Mouse (Mus musculus): ENCODE measurements around the gene Parva.

The Parva gene

DNA sequence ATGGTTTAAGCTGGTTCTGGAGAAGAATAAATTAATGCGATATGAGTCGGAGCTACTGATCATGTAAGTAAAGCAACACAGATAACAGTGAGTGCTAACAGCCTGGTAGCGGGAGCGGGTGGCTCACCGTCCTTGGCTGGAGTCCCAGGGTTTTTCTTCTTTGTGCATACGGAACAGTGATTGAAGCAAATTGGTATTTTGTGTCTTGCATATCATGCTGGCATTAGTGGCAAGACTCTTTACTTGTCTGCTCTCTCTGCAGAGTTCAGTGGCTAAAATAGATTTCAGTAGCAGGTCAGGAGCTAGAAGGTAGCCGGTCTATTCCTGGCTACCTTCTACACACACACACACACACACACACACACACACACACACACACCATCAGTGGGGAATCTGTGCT lies 19.7 kb upstream of the Parva start:
- no peaks in the 10 kb centered on the region for H3K27me3 ChIP-seq (ENCODE audit: control insufficient read depth, insufficient read depth, low read length, poor library complexity, severe bottlenecking)
- no peak for DNase-seq (ENCODE audit: low read depth, low spot score)

DNA sequence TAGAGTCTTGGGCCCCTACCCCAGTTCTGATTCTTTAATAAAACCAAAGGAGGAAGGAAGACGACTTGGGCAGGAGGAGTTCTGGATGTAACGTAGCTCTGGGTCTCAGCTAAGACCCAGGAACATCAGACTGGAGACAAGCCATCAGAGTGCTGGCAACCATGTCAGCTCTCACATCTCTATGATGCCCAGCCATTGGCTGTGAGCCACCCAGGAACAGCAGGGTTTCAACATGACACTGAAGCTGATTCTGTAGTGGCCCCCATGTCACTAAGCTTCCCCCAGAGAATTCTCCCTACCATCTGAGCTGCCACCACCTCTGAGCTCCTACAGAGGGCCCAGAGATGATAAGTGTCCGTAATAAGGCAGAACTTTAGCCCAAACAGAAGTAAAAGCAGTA lies 17.3 kb upstream of the Parva start:
- no peak for DNase-seq (ENCODE audit: low read depth, low spot score)
- Histone ChIP-seq H3K27me3 (ENCODE audit: control insufficient read depth, insufficient read depth, low read length, poor library complexity, severe bottlenecking) (no peaks in the 10 kb centered on the region), H3K36me3 (ENCODE audit: control insufficient read depth, insufficient read depth, low read length, poor library complexity, severe bottlenecking) (no peaks in the 10 kb centered on the region)

More for the DNA sequence above, 19.7 kb upstream of the Parva start:
- H3K36me3 ChIP-seq (ENCODE audit: control insufficient read depth, insufficient read depth, low read length, poor library complexity, severe bottlenecking), result no peaks in the 10 kb centered on the region

DNA sequence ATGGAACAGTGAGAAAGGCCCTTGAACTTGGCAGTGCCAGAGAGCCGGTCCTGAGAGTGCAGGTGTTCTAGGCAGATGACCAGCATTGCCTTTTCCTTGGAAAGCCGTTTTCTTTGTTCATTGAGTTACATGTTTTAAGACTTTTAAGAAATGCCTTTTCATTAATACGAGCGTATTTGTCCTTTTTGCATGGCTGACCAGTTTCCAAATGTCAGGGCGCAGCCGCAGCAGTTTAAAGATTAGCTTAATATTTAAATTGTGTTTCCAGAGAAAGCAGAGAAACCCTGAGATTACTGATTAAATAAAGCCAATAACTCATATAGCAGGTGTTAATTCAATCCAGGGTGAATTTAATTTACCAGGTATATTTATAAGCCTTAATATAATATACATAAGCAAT lies 14.0 kb upstream of the Parva start:
- no peaks in the 10 kb centered on the region for H3K27me3 ChIP-seq (ENCODE audit: control insufficient read depth, insufficient read depth, low read length, poor library complexity, severe bottlenecking)
- H3K36me3 ChIP-seq (ENCODE audit: control insufficient read depth, insufficient read depth, low read length, poor library complexity, severe bottlenecking), result no peaks in the 10 kb centered on the region
- no peak for DNase-seq (ENCODE audit: low read depth, low spot score)

DNA sequence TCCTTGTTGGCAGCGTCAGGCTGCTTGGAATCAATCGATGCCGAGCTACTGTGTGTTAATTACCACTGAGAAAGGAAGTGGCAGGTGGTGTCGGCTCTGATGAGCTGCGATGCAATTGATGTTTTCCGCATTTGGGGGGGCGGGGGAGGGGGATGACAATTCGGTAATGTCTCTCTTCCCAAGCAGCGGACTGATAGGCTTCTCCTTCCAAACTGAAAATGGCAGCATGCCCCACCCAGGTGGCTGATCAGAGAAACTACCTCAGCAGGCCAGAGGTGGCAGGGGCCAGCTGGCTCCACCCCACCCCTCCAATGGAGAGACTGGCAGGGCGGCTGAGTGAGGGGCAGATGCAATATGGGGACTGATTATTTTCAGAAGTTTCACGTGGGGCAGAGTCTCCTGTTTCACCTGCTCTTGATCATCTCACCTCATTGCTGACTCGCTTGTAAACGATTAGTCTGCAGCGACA lies 11.2 kb upstream of the Parva start:
- H3K36me3 ChIP-seq (ENCODE audit: control insufficient read depth, insufficient read depth, low read length, poor library complexity, severe bottlenecking), result no peaks in the 10 kb centered on the region
- H3K27me3 ChIP-seq (ENCODE audit: control insufficient read depth, insufficient read depth, low read length, poor library complexity, severe bottlenecking), result no peaks in the 10 kb centered on the region; the same call in 1 of the 2 replicates
- no peak for DNase-seq (ENCODE audit: low read depth, low spot score)

DNA sequence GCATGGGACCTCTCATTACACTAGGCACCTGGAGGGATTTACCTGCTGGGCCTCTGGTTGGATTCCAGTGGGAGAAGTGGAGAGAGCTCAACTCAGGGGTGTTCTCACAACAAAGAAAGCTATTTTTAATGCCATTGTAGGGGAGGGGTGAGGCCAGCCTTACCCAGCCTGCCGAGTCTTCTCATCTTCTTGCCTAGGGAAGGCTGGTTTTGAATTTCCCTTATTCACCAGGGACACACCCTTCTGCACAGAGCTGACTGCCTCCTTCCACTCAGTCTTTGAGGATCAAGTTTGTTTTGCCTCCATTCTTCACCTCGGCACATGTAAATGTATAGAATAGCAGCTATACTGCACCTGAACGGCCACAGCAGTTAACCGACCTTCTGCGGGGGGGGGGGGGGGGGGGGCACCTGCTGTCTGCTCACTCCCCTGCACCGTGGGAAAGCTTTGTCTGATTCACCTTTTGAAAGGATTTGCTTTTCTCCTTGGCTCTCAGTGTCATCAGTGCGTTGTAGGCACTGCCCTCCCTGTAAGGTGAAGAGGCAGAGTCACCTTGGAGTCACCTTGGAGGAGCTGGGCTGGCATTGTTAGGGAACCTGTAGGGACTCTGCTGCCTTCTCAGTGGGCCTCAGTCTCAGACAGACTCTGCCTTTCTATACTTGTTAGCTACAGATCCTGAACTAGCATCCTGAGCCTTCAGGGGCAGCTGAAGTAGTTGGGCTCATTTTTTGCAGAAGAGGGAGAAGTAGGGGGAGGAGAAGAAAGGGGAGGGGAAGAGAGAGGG lies 10.4 kb upstream of the Parva start:
- no peaks in the 10 kb centered on the region; the same call in 1 of the 2 replicates for H3K27me3 ChIP-seq (ENCODE audit: control insufficient read depth, insufficient read depth, low read length, poor library complexity, severe bottlenecking)
- no peak for DNase-seq (ENCODE audit: low read depth, low spot score)
- H3K36me3 ChIP-seq (ENCODE audit: control insufficient read depth, insufficient read depth, low read length, poor library complexity, severe bottlenecking), result no peaks in the 10 kb centered on the region

DNA sequence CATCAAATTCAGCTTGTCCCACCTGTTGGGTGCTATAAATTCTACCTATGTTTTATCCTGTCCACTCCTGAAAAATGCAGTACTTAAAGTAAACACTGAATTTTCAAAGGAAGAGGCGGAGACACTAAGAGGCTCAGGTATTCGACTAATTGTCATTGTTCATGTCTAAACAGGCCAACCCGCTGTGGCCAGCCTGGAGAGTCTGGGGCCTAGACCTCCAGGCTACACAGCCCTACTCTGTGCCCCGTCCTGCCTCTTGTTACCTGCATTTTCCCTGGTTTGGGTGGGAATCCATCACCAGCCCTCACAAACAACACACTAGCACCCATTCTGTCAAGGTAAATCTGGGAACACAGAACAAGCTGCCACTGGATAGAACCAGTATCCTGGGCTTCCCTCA lies 9.7 kb upstream of the Parva start:
- H3K36me3 ChIP-seq (ENCODE audit: control insufficient read depth, insufficient read depth, low read length, poor library complexity, severe bottlenecking), result no peaks in the 10 kb centered on the region

DNA sequence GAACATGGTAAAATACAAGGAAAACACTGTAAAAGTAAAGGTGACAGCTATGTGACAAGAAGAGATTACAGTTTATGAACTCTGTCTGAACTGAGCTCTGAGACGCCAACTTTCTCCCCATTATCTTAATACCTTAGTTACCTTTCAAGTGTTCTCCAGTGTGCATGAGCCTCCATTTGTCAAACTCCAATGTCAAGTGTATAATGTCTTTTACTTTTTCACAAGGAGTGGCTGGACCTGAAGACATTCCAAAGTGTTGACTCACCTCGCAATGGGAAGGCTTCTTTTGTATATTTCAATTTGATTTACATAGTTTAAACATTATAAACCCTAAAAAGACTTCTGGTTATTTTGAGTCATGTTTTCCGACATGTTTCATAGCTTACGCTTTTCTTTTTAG lies 3.9 kb upstream of the Parva start:
- no peaks in the 10 kb centered on the region for H3K36me3 ChIP-seq (ENCODE audit: control insufficient read depth, insufficient read depth, low read length, poor library complexity, severe bottlenecking)
- DNase-seq (ENCODE audit: low read depth, low spot score), result no peak
- no peaks in the 10 kb centered on the region; the same call in 1 of the 2 replicates for H3K27me3 ChIP-seq (ENCODE audit: control insufficient read depth, insufficient read depth, low read length, poor library complexity, severe bottlenecking)

More for the DNA sequence above, 9.7 kb upstream of the Parva start:
- no peaks in the 10 kb centered on the region; the same call in 1 of the 2 replicates for H3K27me3 ChIP-seq (ENCODE audit: control insufficient read depth, insufficient read depth, low read length, poor library complexity, severe bottlenecking)
- DNase-seq (ENCODE audit: low read depth, low spot score), result no peak

DNA sequence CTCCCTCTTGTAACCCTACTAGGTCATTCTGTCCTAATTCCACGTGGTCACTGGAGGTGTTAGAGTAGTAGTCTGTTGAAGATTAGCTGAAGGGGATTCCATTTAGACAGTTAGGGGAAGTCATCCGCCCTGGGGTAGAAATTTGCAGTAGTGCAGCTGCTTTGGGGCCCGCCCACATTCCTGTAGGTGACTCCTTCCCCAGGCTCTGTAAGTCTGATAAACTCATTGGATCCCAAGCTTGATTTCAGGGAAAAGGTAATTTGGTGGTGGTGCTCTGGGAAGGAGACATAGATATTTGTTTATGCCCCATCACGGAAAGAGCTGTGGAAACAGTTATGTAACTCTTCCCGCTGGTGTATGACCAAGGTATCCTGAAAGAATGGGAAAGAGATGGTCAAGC lies 494 bp upstream of the Parva start:
- no peak for DNase-seq (ENCODE audit: low read depth, low spot score)
- Histone ChIP-seq H3K36me3 (ENCODE audit: control insufficient read depth, insufficient read depth, low read length, poor library complexity, severe bottlenecking) (no peaks in the 10 kb centered on the region), H3K27me3 (ENCODE audit: control insufficient read depth, insufficient read depth, low read length, poor library complexity, severe bottlenecking) (no peaks in the 10 kb centered on the region; the same call in 1 of the 2 replicates)

DNA sequence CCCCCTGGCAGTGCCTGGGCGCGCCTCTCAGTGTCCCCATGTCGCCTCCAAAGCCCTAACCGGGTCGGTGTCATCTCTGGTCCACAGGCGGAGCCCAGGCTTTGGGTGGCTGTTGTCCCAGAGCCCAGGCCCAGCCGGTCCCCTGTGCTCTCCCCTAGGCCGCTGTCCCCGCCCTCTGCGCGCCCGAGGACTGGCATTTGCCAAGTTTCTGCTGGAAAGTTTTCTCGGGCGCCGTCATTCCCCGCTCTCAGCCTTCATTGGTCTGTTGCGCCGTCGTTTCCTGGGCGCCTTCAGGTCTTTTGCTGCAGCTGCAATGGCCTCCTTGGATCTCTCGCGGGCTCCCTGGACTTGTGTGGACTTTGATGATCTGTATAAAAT lies 842 bp downstream of the Parva start:
- Histone ChIP-seq H3K27me3 (ENCODE audit: control insufficient read depth, insufficient read depth, low read length, poor library complexity, severe bottlenecking) (no peaks in the 10 kb centered on the region; the same call in 1 of the 2 replicates), H3K36me3 (ENCODE audit: control insufficient read depth, insufficient read depth, low read length, poor library complexity, severe bottlenecking) (no peaks in the 10 kb centered on the region)
- no peak for DNase-seq (ENCODE audit: low read depth, low spot score)

DNA sequence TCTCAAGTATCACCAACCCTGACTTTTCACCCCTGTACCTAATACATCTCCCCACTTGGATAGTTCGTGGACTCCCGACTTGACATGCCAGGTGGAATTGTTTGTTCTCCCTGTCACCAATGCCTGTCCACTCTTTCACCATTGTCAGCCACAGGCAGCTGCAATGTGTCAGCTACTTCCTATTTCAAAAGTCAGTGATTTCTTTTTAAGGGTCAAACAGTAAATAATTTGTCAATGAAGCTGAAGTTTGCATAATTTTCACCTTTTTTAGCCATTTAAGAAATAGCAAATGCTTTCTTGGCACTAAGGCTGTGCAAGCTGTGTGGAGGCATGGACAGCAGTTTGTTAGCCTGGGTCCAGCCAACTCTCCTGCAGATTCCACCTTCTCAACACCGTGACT lies 12.5 kb downstream of the Parva start:
- DNase-seq (ENCODE audit: low read depth, low spot score), result no peak
- Histone ChIP-seq H3K36me3 (ENCODE audit: control insufficient read depth, insufficient read depth, low read length, poor library complexity, severe bottlenecking) (no peaks in the 10 kb centered on the region), H3K27me3 (ENCODE audit: control insufficient read depth, insufficient read depth, low read length, poor library complexity, severe bottlenecking) (no peaks in the 10 kb centered on the region)

DNA sequence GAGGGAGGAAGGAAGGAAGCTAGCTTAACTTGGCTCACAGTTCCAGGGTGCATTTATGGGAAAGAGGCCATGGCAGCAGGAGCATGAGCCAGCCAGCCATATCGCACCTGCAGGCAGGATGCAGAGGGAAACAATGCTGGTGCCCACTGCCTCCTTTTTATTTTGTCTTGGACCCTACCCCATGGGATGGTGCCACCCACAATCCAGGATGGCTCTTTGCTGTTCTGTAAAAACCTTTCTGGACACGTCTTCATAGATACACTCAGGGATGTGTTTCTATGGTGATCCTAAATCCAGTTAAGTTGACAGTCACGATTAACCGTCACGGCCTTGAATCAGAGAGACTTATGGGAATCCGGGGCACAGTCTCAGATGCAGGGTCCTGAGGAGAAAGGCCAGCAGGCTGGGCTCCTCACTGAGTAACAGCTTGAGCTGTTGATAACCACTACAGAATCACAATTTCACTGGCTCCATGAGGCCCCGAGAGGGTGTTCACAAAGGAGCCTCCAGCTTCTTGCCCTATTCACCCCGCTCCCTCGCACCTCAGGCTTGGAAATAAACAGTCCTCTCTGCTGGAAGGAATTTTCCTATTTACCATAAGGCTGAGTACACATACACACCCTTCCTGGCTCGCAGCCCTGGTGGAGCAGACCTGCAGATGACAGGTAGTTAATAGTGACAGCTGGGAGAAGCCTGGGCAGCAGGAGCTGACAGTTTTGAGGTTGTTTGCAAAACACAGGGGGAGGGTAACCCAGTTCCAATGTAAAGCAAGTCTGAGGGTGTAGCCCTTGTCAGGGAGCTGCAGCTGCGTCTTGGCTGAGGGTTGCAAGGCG lies 17.1 kb downstream of the Parva start:
- DNase-seq (ENCODE audit: low read depth, low spot score), result no peak
- Histone ChIP-seq H3K27me3 (ENCODE audit: control insufficient read depth, insufficient read depth, low read length, poor library complexity, severe bottlenecking) (no peaks in the 10 kb centered on the region), H3K36me3 (ENCODE audit: control insufficient read depth, insufficient read depth, low read length, poor library complexity, severe bottlenecking) (no peaks in the 10 kb centered on the region)

DNA sequence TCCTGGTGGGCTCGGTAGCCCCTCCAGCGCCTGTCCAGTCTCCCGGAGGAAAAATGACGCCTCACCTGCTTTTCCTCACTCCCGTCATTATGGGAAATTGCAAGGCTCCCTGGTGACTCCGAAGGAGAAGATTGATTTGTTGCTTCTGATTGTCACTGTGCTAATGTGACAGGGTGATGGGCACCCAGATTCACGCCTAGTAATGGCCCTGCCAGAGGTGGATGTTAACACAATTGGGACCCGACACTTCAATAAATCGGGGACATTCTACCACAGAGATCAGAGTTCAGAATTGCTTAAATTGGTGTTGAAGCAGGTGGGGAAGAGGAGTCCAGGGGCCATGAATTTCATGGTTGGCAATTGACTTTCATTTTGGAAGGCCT lies 17.7 kb downstream of the Parva start:
- Histone ChIP-seq H3K36me3 (ENCODE audit: control insufficient read depth, insufficient read depth, low read length, poor library complexity, severe bottlenecking) (no peaks in the 10 kb centered on the region), H3K27me3 (ENCODE audit: control insufficient read depth, insufficient read depth, low read length, poor library complexity, severe bottlenecking) (no peaks in the 10 kb centered on the region)
- DNase-seq (ENCODE audit: low read depth, low spot score), result no peak

DNA sequence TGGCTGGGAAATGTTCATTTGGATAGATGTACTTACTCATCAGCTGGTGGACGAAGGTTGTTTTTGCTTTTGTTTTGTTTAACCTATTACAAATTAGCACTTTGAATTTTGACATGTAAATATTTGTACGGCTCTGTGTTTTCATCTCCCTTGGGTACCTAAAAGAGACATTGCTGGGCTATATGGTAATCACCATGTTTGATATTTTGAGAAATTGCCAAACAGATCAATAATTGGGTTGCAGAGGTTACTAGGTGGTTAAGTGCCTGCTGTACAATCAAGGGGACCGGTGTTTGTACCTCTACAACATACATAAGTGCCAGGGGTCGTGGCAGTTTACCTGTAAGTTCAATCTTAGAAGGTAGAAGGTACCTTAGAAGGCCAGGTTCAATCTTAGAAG lies 19.2 kb downstream of the Parva start:
- Histone ChIP-seq H3K27me3 (ENCODE audit: control insufficient read depth, insufficient read depth, low read length, poor library complexity, severe bottlenecking) (no peaks in the 10 kb centered on the region), H3K36me3 (ENCODE audit: control insufficient read depth, insufficient read depth, low read length, poor library complexity, severe bottlenecking) (no peaks in the 10 kb centered on the region)
- no peak for DNase-seq (ENCODE audit: low read depth, low spot score)

DNA sequence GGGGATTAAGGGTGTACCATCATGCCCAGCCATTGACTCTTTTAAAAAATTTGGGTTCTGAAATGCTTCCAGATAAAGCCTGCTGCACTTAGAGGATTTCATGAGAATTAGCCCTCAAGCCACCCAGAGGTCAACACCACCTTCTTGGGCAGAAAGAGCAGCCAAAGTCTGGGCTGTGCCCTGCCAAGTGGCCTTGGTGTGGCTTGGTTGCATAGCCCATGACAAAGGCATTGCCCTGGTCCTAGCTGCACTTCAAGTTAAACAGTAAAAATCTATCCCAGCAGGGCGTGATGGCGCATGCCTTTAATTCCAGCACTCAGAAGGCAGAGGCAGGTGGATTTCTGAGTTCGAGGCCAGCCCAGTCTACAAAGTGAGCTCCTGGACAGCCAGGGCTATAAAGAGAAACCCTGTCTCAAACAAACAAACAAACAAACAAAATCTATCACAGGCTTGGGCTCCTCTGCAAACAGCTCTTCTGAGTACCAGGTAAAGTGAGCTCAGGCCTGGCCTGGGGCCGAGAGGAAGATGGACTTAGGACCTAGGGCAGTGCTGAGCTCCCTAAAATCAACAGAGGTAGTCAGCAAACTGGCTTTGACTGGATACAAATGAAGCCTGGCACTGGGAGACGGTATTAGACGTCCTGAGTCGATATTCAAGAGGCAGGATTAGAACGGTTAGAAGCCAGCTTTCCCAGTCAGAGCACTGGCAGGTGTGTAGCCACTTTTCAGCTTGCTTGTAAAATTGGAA lies 22.8 kb downstream of the Parva start:
- Histone ChIP-seq H3K36me3 (ENCODE audit: control insufficient read depth, insufficient read depth, low read length, poor library complexity, severe bottlenecking) (no peaks in the 10 kb centered on the region), H3K27me3 (ENCODE audit: control insufficient read depth, insufficient read depth, low read length, poor library complexity, severe bottlenecking) (no peaks in the 10 kb centered on the region)
- DNase-seq (ENCODE audit: low read depth, low spot score), result no peak

DNA sequence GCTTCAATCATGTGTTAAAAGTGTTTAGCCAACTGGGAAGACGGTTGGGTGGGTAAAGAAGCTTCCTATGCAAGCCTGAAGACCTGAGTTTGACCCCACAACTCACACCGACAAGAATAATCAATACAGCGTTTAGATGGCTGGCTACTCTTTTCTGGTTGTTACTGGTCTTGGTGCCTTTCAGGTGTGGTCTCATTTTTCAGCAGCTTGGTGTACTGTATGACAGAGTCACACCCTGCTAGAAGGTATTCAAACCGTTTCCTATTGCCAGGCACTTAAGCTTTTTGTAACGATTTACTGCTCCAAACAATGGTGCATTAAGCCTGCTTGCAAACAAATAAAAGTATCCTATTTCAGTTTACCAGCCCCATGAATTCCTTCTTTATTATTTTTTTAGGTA lies 25.2 kb downstream of the Parva start:
- no peaks in the 10 kb centered on the region for H3K27me3 ChIP-seq (ENCODE audit: control insufficient read depth, insufficient read depth, low read length, poor library complexity, severe bottlenecking)
- H3K36me3 ChIP-seq (ENCODE audit: control insufficient read depth, insufficient read depth, low read length, poor library complexity, severe bottlenecking), result no peaks in the 10 kb centered on the region
- no peak for DNase-seq (ENCODE audit: low read depth, low spot score)
